Mouse (Mus musculus): ENCODE data around the gene Pth2.

- TF ChIP-seq CTCF (IDR thresholded peaks at IDR 0.05; ENCODE audit: low read depth) (no peak), EP300 (IDR thresholded peaks at IDR 0.05; ENCODE audit: low read depth) (no peak)
Observed at GRCm38 (mm10) chr7:45181540-45181939, 745 bp downstream of the Pth2 start.

Measured in heart, postnatal 0 days (tissue).